Mouse (Mus musculus): ENCODE results near the gene Rpl27a.

DNA sequence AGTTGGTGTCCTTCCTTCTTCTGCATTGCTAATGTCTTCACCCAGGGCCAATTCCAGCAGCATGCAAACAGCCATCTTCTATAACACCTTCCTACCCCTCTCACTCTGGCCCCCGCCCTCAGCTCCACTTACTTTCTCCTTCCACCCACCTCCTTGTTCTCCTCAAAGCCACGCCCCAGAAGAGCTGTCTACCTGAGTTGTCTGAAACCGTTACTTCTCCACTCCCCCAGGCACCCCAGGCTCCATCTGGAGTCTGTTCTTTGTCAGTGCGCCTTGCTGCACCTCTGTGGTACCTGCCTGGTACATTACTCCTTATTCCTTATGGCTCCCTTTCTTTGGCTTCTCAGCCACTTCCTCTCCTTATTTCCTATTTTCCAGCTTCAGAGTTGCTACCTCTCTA is 14.2 kb downstream of the Rpl27a start:
- TF ChIP-seq CTCF (IDR thresholded peaks at IDR 0.05; ENCODE audit: control insufficient read depth, insufficient read depth, insufficient read length) (no peak), CEBPB (IDR thresholded peaks at IDR 0.05; ENCODE audit: low read depth) (no peak), MYOD1 (IDR thresholded peaks at IDR 0.05; ENCODE audit: control insufficient read depth, insufficient read length, low read depth) (no peak), USF1 (IDR thresholded peaks at IDR 0.05; ENCODE audit: low read depth) (no peak), MAX (IDR thresholded peaks at IDR 0.05) (no peak)
